Mouse (Mus musculus) lung, adult 2 months (tissue): ENCODE results near the gene Foxp1.

Experiments
- CTCF ChIP-seq: fragments of 200-500 bp; IDR thresholded peaks from 2 replicates; pipeline ENCODE4 v1.5.1; 2011; ENCODE audit warnings: mild to moderate bottlenecking, low read length, control low read depth; ENCODE audit not compliant: insufficient read depth
- POLR2A ChIP-seq: fragments of 200-500 bp; IDR thresholded peaks from 2 replicates; pipeline ENCODE4 v1.6.1; 2011; ENCODE audit warnings: low read depth, mild to moderate bottlenecking, control low read depth, low read length, borderline replicate concordance; ENCODE audit errors: extremely low read depth

GRCm38 (mm10) chr6:99446801-99447415, 75.6 kb downstream of the Foxp1 start:
- TF ChIP-seq CTCF, result no peak
- no peak for TF ChIP-seq POLR2A
